Mouse (Mus musculus): ENCODE measurements around the gene Olfr1085. TPM values are rescaled to one million over a fixed set of nuclear protein-coding genes. Genes with fewer than 3 reads are reported as not detected.
"Not testable (repeated sequence)": the region's sequence is repeated elsewhere in the genome, so short reads cannot be mapped to it uniquely, and the experiment has no call there.

The Olfr1085 gene
- total RNA-seq (2014; fragmentation: Nextera tagmentation): not detected in 2 replicates
- 0.11 and 0.17 TPM in 2 replicates for total RNA-seq (2017)
- polyA plus RNA-seq (2012): not detected in 2 replicates

DNA sequence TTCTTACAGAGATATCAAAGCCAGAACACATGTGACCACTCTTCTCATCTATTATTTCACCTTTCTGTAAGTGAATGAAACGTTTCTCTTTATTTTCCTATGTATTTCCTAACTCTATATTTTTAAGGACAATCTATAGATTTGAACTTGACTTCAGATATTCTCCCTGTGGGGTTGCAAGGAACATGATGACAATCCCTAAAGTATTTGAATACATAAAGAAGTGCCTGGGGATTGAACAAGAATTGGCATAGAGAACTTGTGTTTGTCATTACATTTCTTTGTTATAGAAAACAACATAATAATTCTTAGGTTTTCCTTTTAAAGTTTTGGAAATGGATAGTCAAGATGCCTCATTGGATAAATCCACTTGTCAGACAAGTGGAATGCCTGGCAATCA lies at the start of gene Olfr1085:
TSS of gene Olfr1085 (minus strand) at position 101 of the 400 bp plus-strand sequence.
- Histone ChIP-seq H3K27me3 (ENCODE audit: insufficient read depth, low read length) (no peaks in the 10 kb centered on the region), H3K4me1 (ENCODE audit: insufficient read depth, low read depth, low read length) (no peaks in the 10 kb centered on the region), H3K36me3 (replicated peaks) (no peaks in the 10 kb centered on the region), H3K4me3 (ENCODE audit: low read depth, low read length) (no peak within 1 kb of the TSS), H3K9me3 (replicated peaks) (no peaks in the 10 kb centered on the region)
- DNase-seq (ENCODE audit: low spot score) (no peak), ATAC-seq (ENCODE audit: extremely low read depth, insufficient number of reproducible peaks, low FRiP score, poor library complexity, severe bottlenecking) (no peak)
- TF ChIP-seq GATA1 (IDR thresholded peaks at IDR 0.05; ENCODE audit: borderline replicate concordance, low read length): no peak
- no peak for TF ChIP-seq POLR2AphosphoS5 (IDR thresholded peaks at IDR 0.05; ENCODE audit: insufficient replicate concordance, low read depth, low read length)
- TF ChIP-seq CTCF (IDR thresholded peaks at IDR 0.05; ENCODE audit: low read depth, low read length): no peak
- no peak for TF ChIP-seq GATA2 (IDR thresholded peaks at IDR 0.05; ENCODE audit: borderline replicate concordance, low read depth, low read length)
- no peak for TF ChIP-seq TAL1 (conservative IDR thresholded peaks at IDR 0.05; ENCODE audit: low read depth, low read length)

DNA sequence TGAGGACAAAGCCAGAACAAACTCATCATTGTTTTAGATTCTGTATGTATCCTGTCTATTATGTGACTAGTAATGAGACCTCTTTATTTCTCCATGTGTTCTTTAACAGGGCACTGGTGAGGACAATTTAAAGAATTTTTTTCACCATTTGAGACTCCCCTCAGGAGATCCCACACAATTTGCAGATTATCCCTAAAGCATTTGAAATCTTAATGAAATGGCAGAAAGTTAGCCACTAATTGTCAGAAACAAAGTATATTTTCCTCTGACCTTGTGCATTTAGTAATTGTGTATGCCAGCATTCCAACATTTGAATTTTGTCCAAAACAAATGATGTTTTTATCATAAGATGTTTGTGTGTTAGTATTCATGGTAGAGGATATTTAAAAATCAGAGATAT lies 36.5 kb upstream of the Olfr1085 start, which contains the start of gene Olfr1087:
TSS of gene Olfr1087 (minus strand) at position 101 of the 400 bp plus-strand sequence.
- no peak for DNase-seq (ENCODE audit: low spot score)
- H3K9me3 ChIP-seq (replicated peaks): no peaks in the 10 kb centered on the region; the same call in 1 of the 2 replicates
- no peaks in the 10 kb centered on the region for H3K4me1 ChIP-seq (ENCODE audit: insufficient read depth, low read depth, low read length)
- no peaks in the 10 kb centered on the region for H3K27me3 ChIP-seq (ENCODE audit: insufficient read depth, low read length)
- ATAC-seq (ENCODE audit: extremely low read depth, insufficient number of reproducible peaks, low FRiP score, poor library complexity, severe bottlenecking): no peak
- no peak within 1 kb of the TSS for H3K4me3 ChIP-seq (ENCODE audit: low read depth, low read length)
- no peaks in the 10 kb centered on the region for H3K36me3 ChIP-seq (replicated peaks)
- TF ChIP-seq GATA2 (IDR thresholded peaks at IDR 0.05; ENCODE audit: borderline replicate concordance, low read depth, low read length) (no peak), GATA1 (IDR thresholded peaks at IDR 0.05; ENCODE audit: borderline replicate concordance, low read length) (no peak), TAL1 (conservative IDR thresholded peaks at IDR 0.05; ENCODE audit: low read depth, low read length) (no peak), CTCF (IDR thresholded peaks at IDR 0.05; ENCODE audit: low read depth, low read length) (no peak), POLR2AphosphoS5 (IDR thresholded peaks at IDR 0.05; ENCODE audit: insufficient replicate concordance, low read depth, low read length) (no peak)

DNA sequence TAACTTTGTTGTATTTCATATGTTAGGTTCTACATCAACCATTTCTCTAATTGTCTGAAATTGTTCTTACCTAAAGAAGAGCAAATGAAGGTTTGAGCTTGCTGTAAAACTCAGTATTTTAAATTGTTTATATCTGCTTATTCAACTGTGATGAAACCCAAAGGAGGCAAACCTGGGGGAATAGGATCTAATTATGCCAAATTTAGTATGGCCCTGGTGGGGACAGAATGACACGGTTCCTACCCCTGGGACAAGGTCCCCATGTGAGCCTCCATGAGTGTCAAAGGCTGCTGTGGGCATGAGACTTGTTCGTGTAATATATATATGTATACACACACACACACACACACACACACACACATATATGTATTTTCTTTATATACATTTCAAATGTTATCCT lies 18.2 kb upstream of the Olfr1085 start, which contains the start of gene Olfr1086:
TSS of gene Olfr1086 (minus strand) at position 101 of the 400 bp plus-strand sequence.
- Histone ChIP-seq H3K4me3 (ENCODE audit: low read depth, low read length) (no peak within 1 kb of the TSS), H3K9me3 (replicated peaks) (no peaks in the 10 kb centered on the region), H3K27me3 (ENCODE audit: insufficient read depth, low read length) (no peaks in the 10 kb centered on the region), H3K4me1 (ENCODE audit: insufficient read depth, low read depth, low read length) (no peaks in the 10 kb centered on the region), H3K36me3 (replicated peaks) (no peaks in the 10 kb centered on the region)
- DNase-seq (ENCODE audit: low spot score) (no peak), ATAC-seq (ENCODE audit: extremely low read depth, insufficient number of reproducible peaks, low FRiP score, poor library complexity, severe bottlenecking) (no peak)
- TF ChIP-seq POLR2AphosphoS5 (IDR thresholded peaks at IDR 0.05; ENCODE audit: insufficient replicate concordance, low read depth, low read length): no peak
- no peak for TF ChIP-seq CTCF (IDR thresholded peaks at IDR 0.05; ENCODE audit: low read depth, low read length)
- TF ChIP-seq TAL1 (conservative IDR thresholded peaks at IDR 0.05; ENCODE audit: low read depth, low read length): no peak
- no peak for TF ChIP-seq GATA2 (IDR thresholded peaks at IDR 0.05; ENCODE audit: borderline replicate concordance, low read depth, low read length)
- no peak for TF ChIP-seq GATA1 (IDR thresholded peaks at IDR 0.05; ENCODE audit: borderline replicate concordance, low read length)

DNA sequence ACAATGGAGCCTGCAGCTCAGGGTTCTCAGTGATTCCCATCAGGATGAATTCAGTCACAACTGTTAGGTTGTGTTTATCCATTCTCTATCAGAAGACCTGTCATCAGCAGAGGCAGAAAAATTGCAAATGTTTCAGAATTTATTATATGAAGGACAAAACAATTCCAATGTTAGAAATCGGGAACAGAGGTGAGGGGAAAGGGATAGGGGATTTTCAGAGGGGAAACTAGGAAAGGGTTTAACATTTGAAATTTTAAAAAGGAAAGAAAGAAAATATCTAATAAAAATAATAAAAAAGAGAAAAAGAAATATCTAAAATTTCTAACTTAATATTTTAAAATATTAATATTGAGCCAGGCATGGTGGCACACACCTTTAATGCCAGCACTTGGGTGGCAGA lies 22.2 kb downstream of the Olfr1085 start, which contains the start of gene Olfr1084:
TSS of gene Olfr1084 (minus strand) at position 101 of the 400 bp plus-strand sequence.
- H3K4me3 ChIP-seq (ENCODE audit: low read depth, low read length); DNase-seq (ENCODE audit: low spot score); H3K27me3 ChIP-seq (ENCODE audit: insufficient read depth, low read length); ATAC-seq (ENCODE audit: extremely low read depth, insufficient number of reproducible peaks, low FRiP score, poor library complexity, severe bottlenecking); H3K4me1 ChIP-seq (ENCODE audit: insufficient read depth, low read depth, low read length); H3K9me3 ChIP-seq (replicated peaks); H3K36me3 ChIP-seq (replicated peaks): not testable (repeated sequence)

Other genes starting within 250 kb of the Olfr1085 start
- gene Olfr1061, start 248.0 kb downstream of the Olfr1085 start, total RNA-seq (2014; fragmentation: Nextera tagmentation): not detected in 2 replicates
- not detected in 2 replicates for gene Olfr1061, start 248.0 kb downstream of the Olfr1085 start, total RNA-seq (2017)
- not detected in 2 replicates for gene Olfr1061, start 248.0 kb downstream of the Olfr1085 start, polyA plus RNA-seq (2012)
- gene Olfr1062, start 235.3 kb downstream of the Olfr1085 start, total RNA-seq (2014; fragmentation: Nextera tagmentation): not detected in 2 replicates
- gene Olfr1062, start 235.3 kb downstream of the Olfr1085 start, total RNA-seq (2017): 0.05 TPM in 1 of 2 replicates, not detected in the other
- gene Olfr1062, start 235.3 kb downstream of the Olfr1085 start, polyA plus RNA-seq (2012): not detected in 2 replicates
- not detected in 2 replicates for gene Olfr1065, start 211.4 kb downstream of the Olfr1085 start, total RNA-seq (2014; fragmentation: Nextera tagmentation)
- gene Olfr1065, start 211.4 kb downstream of the Olfr1085 start, total RNA-seq (2017): 0.11 TPM in 1 of 2 replicates, not detected in the other
- gene Olfr1065, start 211.4 kb downstream of the Olfr1085 start, polyA plus RNA-seq (2012): not detected in 2 replicates
- gene Olfr1066, start 205.8 kb downstream of the Olfr1085 start, total RNA-seq (2014; fragmentation: Nextera tagmentation): not detected in 2 replicates
- gene Olfr1066, start 205.8 kb downstream of the Olfr1085 start, total RNA-seq (2017): 0.49 TPM in 1 of 2 replicates, not detected in the other
- gene Olfr1066, start 205.8 kb downstream of the Olfr1085 start, polyA plus RNA-seq (2012): not detected in 2 replicates
- gene Olfr228, start 174.6 kb downstream of the Olfr1085 start, total RNA-seq (2014; fragmentation: Nextera tagmentation): not detected in 2 replicates
- not detected in 2 replicates for gene Olfr228, start 174.6 kb downstream of the Olfr1085 start, total RNA-seq (2017)
- not detected in 2 replicates for gene Olfr228, start 174.6 kb downstream of the Olfr1085 start, polyA plus RNA-seq (2012)
- gene Olfr1076, start 153.6 kb downstream of the Olfr1085 start, total RNA-seq (2014; fragmentation: Nextera tagmentation): not detected in 2 replicates
- gene Olfr1076, start 153.6 kb downstream of the Olfr1085 start, total RNA-seq (2017): not detected in 2 replicates
- gene Olfr1076, start 153.6 kb downstream of the Olfr1085 start, polyA plus RNA-seq (2012): not detected in 2 replicates
- gene Olfr1079, start 119.5 kb downstream of the Olfr1085 start, total RNA-seq (2014; fragmentation: Nextera tagmentation): not detected in 2 replicates
- gene Olfr1079, start 119.5 kb downstream of the Olfr1085 start, total RNA-seq (2017): not detected in 2 replicates
- not detected in 2 replicates for gene Olfr1079, start 119.5 kb downstream of the Olfr1085 start, polyA plus RNA-seq (2012)
- gene Olfr1080, start 103.8 kb downstream of the Olfr1085 start, total RNA-seq (2014; fragmentation: Nextera tagmentation): not detected in 2 replicates
- gene Olfr1080, start 103.8 kb downstream of the Olfr1085 start, total RNA-seq (2017): not detected in 2 replicates
- not detected in 2 replicates for gene Olfr1080, start 103.8 kb downstream of the Olfr1085 start, polyA plus RNA-seq (2012)
- gene Olfr1082, start 63.1 kb downstream of the Olfr1085 start, total RNA-seq (2014; fragmentation: Nextera tagmentation): not detected in 2 replicates
- 0.11 TPM in 1 of 2 replicates, not detected in the other for gene Olfr1082, start 63.1 kb downstream of the Olfr1085 start, total RNA-seq (2017)
- gene Olfr1082, start 63.1 kb downstream of the Olfr1085 start, polyA plus RNA-seq (2012): not detected in 2 replicates
- gene Olfr1084, start 22.3 kb downstream of the Olfr1085 start, total RNA-seq (2014; fragmentation: Nextera tagmentation): not detected in 2 replicates
- gene Olfr1084, start 22.3 kb downstream of the Olfr1085 start, total RNA-seq (2017): 0.35 TPM in 1 of 2 replicates, not detected in the other
- gene Olfr1084, start 22.3 kb downstream of the Olfr1085 start, polyA plus RNA-seq (2012): not detected in 2 replicates
- gene Olfr1086, start 18.1 kb upstream of the Olfr1085 start, total RNA-seq (2014; fragmentation: Nextera tagmentation): not detected in 2 replicates
- gene Olfr1086, start 18.1 kb upstream of the Olfr1085 start, total RNA-seq (2017): not detected in 2 replicates
- not detected in 2 replicates for gene Olfr1086, start 18.1 kb upstream of the Olfr1085 start, polyA plus RNA-seq (2012)
- not detected in 2 replicates for gene Olfr1087, start 36.4 kb upstream of the Olfr1085 start, total RNA-seq (2014; fragmentation: Nextera tagmentation)
- gene Olfr1087, start 36.4 kb upstream of the Olfr1085 start, total RNA-seq (2017): 0.16 TPM in 1 of 2 replicates, not detected in the other
- not detected in 2 replicates for gene Olfr1087, start 36.4 kb upstream of the Olfr1085 start, polyA plus RNA-seq (2012)
- not detected in 2 replicates for gene Olfr1089, start 71.7 kb upstream of the Olfr1085 start, total RNA-seq (2014; fragmentation: Nextera tagmentation)
- not detected in 2 replicates for gene Olfr1089, start 71.7 kb upstream of the Olfr1085 start, total RNA-seq (2017)
- gene Olfr1089, start 71.7 kb upstream of the Olfr1085 start, polyA plus RNA-seq (2012): not detected in 2 replicates
- not detected in 2 replicates for gene Olfr1090, start 97.0 kb upstream of the Olfr1085 start, total RNA-seq (2014; fragmentation: Nextera tagmentation)
- gene Olfr1090, start 97.0 kb upstream of the Olfr1085 start, total RNA-seq (2017): 0.16 TPM in 1 of 2 replicates, not detected in the other
- gene Olfr1090, start 97.0 kb upstream of the Olfr1085 start, polyA plus RNA-seq (2012): not detected in 2 replicates
- not detected in 2 replicates for gene Olfr1093, start 120.5 kb upstream of the Olfr1085 start, total RNA-seq (2014; fragmentation: Nextera tagmentation)
- 0.33 TPM in 1 of 2 replicates, not detected in the other for gene Olfr1093, start 120.5 kb upstream of the Olfr1085 start, total RNA-seq (2017)
- not detected in 2 replicates for gene Olfr1093, start 120.5 kb upstream of the Olfr1085 start, polyA plus RNA-seq (2012)
- gene Olfr141, start 148.0 kb upstream of the Olfr1085 start, total RNA-seq (2014; fragmentation: Nextera tagmentation): not detected in 2 replicates
- 0.17 TPM in 1 of 2 replicates, not detected in the other for gene Olfr141, start 148.0 kb upstream of the Olfr1085 start, total RNA-seq (2017)
- gene Olfr141, start 148.0 kb upstream of the Olfr1085 start, polyA plus RNA-seq (2012): not detected in 2 replicates
- gene Olfr1094, start 162.6 kb upstream of the Olfr1085 start, total RNA-seq (2014; fragmentation: Nextera tagmentation): not detected in 2 replicates
- not detected in 2 replicates for gene Olfr1094, start 162.6 kb upstream of the Olfr1085 start, total RNA-seq (2017)
- not detected in 2 replicates for gene Olfr1094, start 162.6 kb upstream of the Olfr1085 start, polyA plus RNA-seq (2012)
- gene Olfr1095, start 189.7 kb upstream of the Olfr1085 start, total RNA-seq (2014; fragmentation: Nextera tagmentation): not detected in 2 replicates
- 0.17 and 0.33 TPM in 2 replicates for gene Olfr1095, start 189.7 kb upstream of the Olfr1085 start, total RNA-seq (2017)
- gene Olfr1095, start 189.7 kb upstream of the Olfr1085 start, polyA plus RNA-seq (2012): not detected in 2 replicates
- not detected in 2 replicates for gene Gm13723, start 212.8 kb upstream of the Olfr1085 start, total RNA-seq (2014; fragmentation: Nextera tagmentation)
- under 0.01 TPM in 1 of 2 replicates, not detected in the other for gene Gm13723, start 212.8 kb upstream of the Olfr1085 start, total RNA-seq (2017)
- not detected in 2 replicates for gene Gm13723, start 212.8 kb upstream of the Olfr1085 start, polyA plus RNA-seq (2012)
- gene Olfr1097, start 230.2 kb upstream of the Olfr1085 start, total RNA-seq (2014; fragmentation: Nextera tagmentation): not detected in 2 replicates
- 0.05 and 0.06 TPM in 2 replicates for gene Olfr1097, start 230.2 kb upstream of the Olfr1085 start, total RNA-seq (2017)
- gene Olfr1097, start 230.2 kb upstream of the Olfr1085 start, polyA plus RNA-seq (2012): not detected in 2 replicates

All from G1E (cell line).